Comparison of ENCODE assay signal across 24 mouse cellular contexts in genomic region chr7:86994700-86995099, GRCm38 (mm10). TPM values are rescaled to one million over a fixed set of nuclear protein-coding genes. Genes with fewer than 3 reads are reported as not detected.
DNase-seq lines count a peak whose midpoint lies in the region; ATAC-seq and TF ChIP-seq lines count a peak whose summit lies in the region.
"Had no signal": no experiment of that assay in that cellular context is flagged by ENCODE, and none has a peak within 500 bp of the region (broad histone marks: within the 10 kb centered on the region; RNA-seq: fewer than 3 reads in every experiment).

No protein-coding gene starts in this region.

- 88% methylated on average over 1 of the region's 1 CpGs for WGBS in midbrain, embryonic 11.5 days
- WGBS in midbrain, embryonic 10.5 days: 85% methylated on average over 1 of the region's 1 CpGs
- WGBS in neural tube, embryonic 15.5 days: 63% methylated on average over 1 of the region's 1 CpGs

- peak; percentile 2 for DNase-seq in midbrain, embryonic 11.5 days (ENCODE audit: low spot score, missing footprints)
- DNase-seq in midbrain, embryonic 10.5 days (ENCODE audit: low spot score): no peak
- DNase-seq in cerebellum, postnatal 4 days (ENCODE audit: low spot score in 2 of 2): no peak
- DNase-seq: adrenal gland, adult 2 months; adrenal gland, postnatal 10 days; adrenal gland, postnatal 25 days; B cell, adult 2 months; cerebellum, adult 11 months; cerebellum, adult 18-20 months; cerebellum, adult 8-10 months; cerebellum, adult 9-11 months; cerebellum, postnatal 14 days; cerebellum, postnatal 36 days; forebrain, postnatal 0 days had no signal

- no peaks in the 10 kb centered on the region for H3K79me2 ChIP-seq in C2C12 (ENCODE audit: control insufficient read depth, insufficient read depth)

- no peak overlapping the region for H3K4me2 ChIP-seq in midbrain, embryonic 11.5 days
- no peak overlapping the region for H3K4me2 ChIP-seq in neural tube, embryonic 15.5 days
- H3K4me2 ChIP-seq: embryonic facial prominence, embryonic 12.5 days; forebrain, embryonic 13.5 days; forebrain, embryonic 15.5 days had no signal

- H3K9me3 ChIP-seq in midbrain, embryonic 11.5 days (ENCODE audit: control insufficient read depth, low read length): no peaks in the 10 kb centered on the region
- H3K9me3 ChIP-seq in midbrain, embryonic 10.5 days (replicated peaks): no peaks in the 10 kb centered on the region
- H3K9me3 ChIP-seq in neural tube, embryonic 15.5 days (replicated peaks): no peaks in the 10 kb centered on the region
- H3K9me3 ChIP-seq: embryonic facial prominence, embryonic 10.5 days; embryonic facial prominence, embryonic 12.5 days; forebrain, embryonic 13.5 days; forebrain, embryonic 15.5 days had no signal

- no peaks in the 10 kb centered on the region for H3K4me1 ChIP-seq in midbrain, embryonic 11.5 days (ENCODE audit: control insufficient read depth, insufficient read depth, low read length)
- H3K4me1 ChIP-seq in midbrain, embryonic 10.5 days: no peaks in the 10 kb centered on the region
- no peaks in the 10 kb centered on the region for H3K4me1 ChIP-seq in neural tube, embryonic 15.5 days
- H3K4me1 ChIP-seq: embryonic facial prominence, embryonic 10.5 days; embryonic facial prominence, embryonic 12.5 days; forebrain, embryonic 13.5 days; forebrain, embryonic 15.5 days had no signal

- no peaks in the 10 kb centered on the region for H3K36me3 ChIP-seq in midbrain, embryonic 11.5 days (ENCODE audit: control insufficient read depth, insufficient read depth, low read length)
- H3K36me3 ChIP-seq in midbrain, embryonic 10.5 days: no peaks in the 10 kb centered on the region
- H3K36me3 ChIP-seq in C2C12 (ENCODE audit: control insufficient read depth, insufficient read depth): no peaks in the 10 kb centered on the region
- no peaks in the 10 kb centered on the region for H3K36me3 ChIP-seq in neural tube, embryonic 15.5 days
- H3K36me3 ChIP-seq: embryonic facial prominence, embryonic 10.5 days; embryonic facial prominence, embryonic 12.5 days; forebrain, embryonic 15.5 days had no signal

- ATAC-seq in midbrain, embryonic 11.5 days (ENCODE audit: low FRiP score): no peak
- ATAC-seq in neural tube, embryonic 15.5 days (ENCODE audit: low FRiP score): no peak
- ATAC-seq: forebrain, embryonic 13.5 days; forebrain, embryonic 15.5 days; forebrain, postnatal 0 days had no signal

- no peaks in the 10 kb centered on the region for H3K27me3 ChIP-seq in midbrain, embryonic 11.5 days (ENCODE audit: control insufficient read depth, insufficient read depth, low read length)
- H3K27me3 ChIP-seq in midbrain, embryonic 10.5 days (ENCODE audit: low read depth, poor library complexity, severe bottlenecking): no peaks in the 10 kb centered on the region
- H3K27me3 ChIP-seq in C2C12 (ENCODE audit: control insufficient read depth, insufficient read depth, insufficient read length): no peaks in the 10 kb centered on the region
- H3K27me3 ChIP-seq in neural tube, embryonic 15.5 days (replicated peaks): no peaks in the 10 kb centered on the region
- H3K27me3 ChIP-seq: embryonic facial prominence, embryonic 12.5 days; forebrain, embryonic 13.5 days; forebrain, embryonic 15.5 days had no signal

- H3K9ac ChIP-seq in midbrain, embryonic 11.5 days (ENCODE audit: low read length): no peak overlapping the region
- H3K9ac ChIP-seq in neural tube, embryonic 15.5 days (replicated peaks): no peak overlapping the region
- H3K9ac ChIP-seq: embryonic facial prominence, embryonic 12.5 days; forebrain, embryonic 13.5 days; forebrain, embryonic 15.5 days; forebrain, postnatal 0 days had no signal

- no peak overlapping the region for H3K27ac ChIP-seq in midbrain, embryonic 11.5 days (ENCODE audit: low read depth, low read length)
- H3K27ac ChIP-seq in midbrain, embryonic 10.5 days (replicated peaks): no peak overlapping the region
- H3K27ac ChIP-seq in neural tube, embryonic 15.5 days (replicated peaks): no peak overlapping the region
- H3K27ac ChIP-seq: embryonic facial prominence, embryonic 10.5 days; embryonic facial prominence, embryonic 12.5 days; forebrain, embryonic 13.5 days; forebrain, embryonic 15.5 days had no signal

- no peak overlapping the region for H3K4me3 ChIP-seq in midbrain, embryonic 11.5 days (ENCODE audit: low read depth, low read length)
- H3K4me3 ChIP-seq in midbrain, embryonic 10.5 days: no peak overlapping the region
- no peak overlapping the region for H3K4me3 ChIP-seq in C2C12 (ENCODE audit: insufficient read depth, poor library complexity, severe bottlenecking)
- no peak overlapping the region for H3K4me3 ChIP-seq in neural tube, embryonic 15.5 days (replicated peaks)
- H3K4me3 ChIP-seq: embryonic facial prominence, embryonic 10.5 days; embryonic facial prominence, embryonic 12.5 days; forebrain, embryonic 13.5 days; forebrain, embryonic 15.5 days had no signal

- TF ChIP-seq CTCF in C2C12 (IDR thresholded peaks at IDR 0.05; ENCODE audit: control insufficient read depth, insufficient read depth, insufficient read length): no peak

- H3K79me3 ChIP-seq in C2C12 (ENCODE audit: low read depth): no peaks in the 10 kb centered on the region

- no peak overlapping the region for H3ac ChIP-seq in C2C12 (ENCODE audit: control insufficient read depth, insufficient read length, low read depth)

TF ChIP-seq in C2C12, 6 proteins besides CTCF, POLR2A, EP300 and RAD21:
- TF ChIP-seq MYOD1 (IDR thresholded peaks at IDR 0.05; ENCODE audit: control insufficient read depth, insufficient read length, low read depth): peak; percentile 85
- no peak for TF ChIP-seq CEBPB (IDR thresholded peaks at IDR 0.05; ENCODE audit: low read depth)

RNA-seq across cellular contexts. Expression of gene Vmn2r79, which starts 1.2 kb away (rescaled TPM):
- not detected in 2 replicates for polyA plus RNA-seq in midbrain, embryonic 11.5 days (2014; fragmentation: Nextera tagmentation; extraction: Ambion mirVana)
- polyA plus RNA-seq in midbrain, embryonic 10.5 days (2016; fragmentation: Nextera tagmentation; extraction: Ambion mirVana): 0.01 TPM in 1 of 2 replicates, not detected in the other
- polyA plus RNA-seq in C2C12 (2012; fragmentation: generic; extraction: Trizol): 0.35 TPM
- polyA plus RNA-seq in neural tube, embryonic 15.5 days (2015; fragmentation: Nextera tagmentation; extraction: Ambion mirVana): not detected in 2 replicates
- polyA plus RNA-seq: adrenal gland, adult 2 months; brain, embryonic 14.5 days; cortical plate, adult 2 months; embryonic facial prominence, embryonic 10.5 days; embryonic facial prominence, embryonic 12.5 days; embryonic facial prominence, embryonic 14.5 days; forebrain, embryonic 11.5 days; forebrain, embryonic 13.5 days; forebrain, embryonic 15.5 days; forebrain, postnatal 0 days had no signal
